Mouse (Mus musculus) CD4-positive, CD25-positive, alpha-beta regulatory T cell, adult 2 months (primary cell): ENCODE results near the gene Eif3m.
A peak's percentile ranks its signal among the peaks of the same experiment; 100 is the strongest.

ENCODE experiments used
- DNase-seq: peaks from one replicate; pipeline ENCODE4 v3.0.0-alpha.2; 2012; ENCODE audit warnings: low read depth, low spot score

Eif3m gene

GRCm38 (mm10) chr2:105016192-105016966, 501 bp downstream of the Eif3m start:
- DNase-seq: peak; percentile 7

GRCm38 (mm10) chr2:105007236-105007635, 9.6 kb downstream of the Eif3m start:
- DNase-seq: no peak

DNA sequence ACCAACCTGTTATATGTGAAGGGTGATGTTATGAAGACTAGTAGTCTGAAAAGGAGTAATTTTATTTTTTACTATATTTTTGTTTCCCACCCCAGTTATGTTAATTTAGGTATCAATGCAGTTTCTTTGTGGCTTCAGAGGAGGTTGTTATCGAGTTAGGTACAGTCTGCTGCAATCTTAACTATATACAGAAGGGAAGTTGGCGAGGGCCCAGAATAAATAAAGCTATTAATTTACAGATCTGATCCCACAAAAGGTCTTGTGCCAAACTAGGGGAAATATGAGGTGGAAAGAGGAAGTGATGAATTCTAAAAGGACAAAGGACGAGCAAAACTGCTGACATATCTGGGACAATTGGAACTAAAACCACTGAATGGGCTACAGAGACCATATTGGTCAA, 20.7 kb downstream of the Eif3m start:
- DNase-seq: no peak

DNA sequence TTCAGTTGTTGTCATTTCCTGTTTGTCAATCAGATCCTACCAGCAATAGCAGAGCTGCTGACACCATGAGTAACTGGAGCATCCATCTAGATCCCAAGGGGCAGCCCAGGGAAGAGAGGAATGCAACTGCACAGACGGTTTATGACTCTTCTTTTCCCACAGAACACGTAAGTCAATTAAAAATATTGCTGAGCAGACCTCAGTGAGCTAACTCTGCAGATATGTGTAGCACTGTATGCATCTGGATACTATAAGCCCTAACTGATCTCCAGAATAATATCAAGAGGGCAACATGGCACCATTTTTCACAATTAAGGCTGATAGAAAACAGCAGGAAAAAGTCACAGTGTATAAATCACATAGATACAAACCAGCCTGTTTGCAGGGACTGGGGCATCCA, 22.4 kb downstream of the Eif3m start:
- DNase-seq: no peak

- no peak for DNase-seq
Observed at GRCm38 (mm10) chr2:104988974-104989373, 27.9 kb downstream of the Eif3m start.

DNA sequence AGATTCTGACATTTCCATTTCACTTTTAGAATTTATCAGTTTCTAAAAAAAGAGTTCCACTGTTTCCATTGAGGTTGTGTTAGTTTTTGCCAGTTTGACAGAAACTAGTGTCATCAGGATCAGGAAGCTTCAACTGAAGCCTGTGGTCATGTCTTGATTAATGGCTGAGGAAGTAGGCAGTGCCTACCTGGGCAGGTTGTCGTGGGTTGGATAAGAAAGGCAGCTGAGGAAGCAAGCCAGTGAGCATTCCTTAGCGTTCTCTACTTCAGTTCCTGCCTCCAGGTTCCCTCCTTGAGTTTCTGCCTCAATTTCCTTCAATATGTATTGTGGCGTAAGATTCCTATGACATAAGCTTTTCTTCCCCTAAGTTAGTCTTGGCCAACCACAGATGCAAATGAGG, 31.1 kb downstream of the Eif3m start:
- DNase-seq: no peak

- DNase-seq: no peak
Observed at GRCm38 (mm10) chr2:104981712-104982111, 35.2 kb downstream of the Eif3m start.

GRCm38 (mm10) chr2:104964492-104964891, 52.4 kb downstream of the Eif3m start:
- no peak for DNase-seq
